In genomic region chr1:139232636-139233035, GRCm38 (mm10) we compare ENCODE assay signal across 18 mouse cellular contexts.
DNase-seq lines count a peak whose midpoint lies in the region; ATAC-seq and TF ChIP-seq lines count a peak whose summit lies in the region.
"Had no signal": no experiment of that assay in that cellular context is flagged by ENCODE, and none has a peak within 500 bp of the region (broad histone marks: within the 10 kb centered on the region; RNA-seq: fewer than 3 reads in every experiment).

No protein-coding gene starts in this region.

- peak; percentile 21 for DNase-seq in embryo, embryonic 10 days (ENCODE audit: low spot score)
- no peak for DNase-seq in embryo, embryonic 10.5 days (ENCODE audit: low spot score)
- no peak for DNase-seq in kidney, postnatal 10 days
- peak; percentile 4 for DNase-seq in lung, postnatal 10 days
- DNase-seq in lung, postnatal 25 days (ENCODE audit: low spot score), result no peak
- DNase-seq in stomach, postnatal 0 days (ENCODE audit: low spot score), result no peak
- no peak for DNase-seq in adrenal gland, adult 18-20 months (ENCODE audit: low spot score in 2 of 2)
- DNase-seq: adrenal gland, adult 2 months; cerebellum, adult 9-11 months; embryo, embryonic 11 days; heart, adult 2 months; thymus, postnatal 14 days had no signal

- 51% methylated on average over 3 of the region's 3 CpGs for WGBS in kidney, embryonic 14.5 days
- WGBS in stomach, postnatal 0 days, result 38% methylated on average over 3 of the region's 3 CpGs

- ATAC-seq in kidney, embryonic 14.5 days (ENCODE audit: low FRiP score, low TSS enrichment), result peak; percentile 74
- peak; percentile 56; the same call in 1 of the 2 replicates for ATAC-seq in stomach, postnatal 0 days (ENCODE audit: low FRiP score, low TSS enrichment)
- ATAC-seq: inflammation-experienced regulatory T-cells, adult 6 months had no signal

- H3K27ac ChIP-seq in kidney, embryonic 14.5 days (ENCODE audit: low read depth, low read length), result no peak overlapping the region
- H3K27ac ChIP-seq in stomach, postnatal 0 days (replicated peaks), result peak overlapping the region; percentile 74
- H3K27ac ChIP-seq: embryonic facial prominence, embryonic 15.5 days; forebrain, embryonic 10.5 days; heart, adult 2 months; liver, embryonic 15.5 days; neural tube, embryonic 12.5 days had no signal

- no peak for TF ChIP-seq EP300 in stomach, postnatal 0 days (optimal IDR thresholded peaks at IDR 0.05)

- no peaks in the 10 kb centered on the region for H3K27me3 ChIP-seq in kidney, embryonic 14.5 days (ENCODE audit: control insufficient read depth, insufficient read depth, low read length)
- H3K27me3 ChIP-seq in stomach, postnatal 0 days (ENCODE audit: control insufficient read depth, insufficient read depth, low read length), result no peaks in the 10 kb centered on the region
- H3K27me3 ChIP-seq: embryonic facial prominence, embryonic 15.5 days; liver, embryonic 15.5 days; neural tube, embryonic 12.5 days had no signal

- no peaks in the 10 kb centered on the region for H3K36me3 ChIP-seq in kidney, embryonic 14.5 days (ENCODE audit: control insufficient read depth, insufficient read depth, low read length)
- no peaks in the 10 kb centered on the region for H3K36me3 ChIP-seq in stomach, postnatal 0 days (ENCODE audit: control insufficient read depth, insufficient read depth, low read length)
- H3K36me3 ChIP-seq: embryonic facial prominence, embryonic 15.5 days; forebrain, embryonic 10.5 days; liver, embryonic 15.5 days; neural tube, embryonic 12.5 days had no signal

- H3K4me3 ChIP-seq in kidney, embryonic 14.5 days (ENCODE audit: low read length), result no peak overlapping the region
- no peak overlapping the region for H3K4me3 ChIP-seq in stomach, postnatal 0 days (ENCODE audit: low read depth, low read length)
- H3K4me3 ChIP-seq: embryonic facial prominence, embryonic 15.5 days; forebrain, embryonic 10.5 days; heart, adult 2 months; liver, embryonic 15.5 days; neural tube, embryonic 12.5 days had no signal

- H3K4me1 ChIP-seq in kidney, embryonic 14.5 days (ENCODE audit: control insufficient read depth, insufficient read depth, low read length), result peaks cover 2% of the 10 kb centered on the region; the same call in 1 of the 2 replicates
- H3K4me1 ChIP-seq in stomach, postnatal 0 days (replicated peaks; ENCODE audit: control insufficient read depth, insufficient read depth), result no peaks in the 10 kb centered on the region
- H3K4me1 ChIP-seq: embryonic facial prominence, embryonic 15.5 days; forebrain, embryonic 10.5 days; liver, embryonic 15.5 days; neural tube, embryonic 12.5 days had no signal

- H3K4me2 ChIP-seq in kidney, embryonic 14.5 days (replicated peaks; ENCODE audit: low read depth, low read length), result no peak overlapping the region
- H3K4me2 ChIP-seq in stomach, postnatal 0 days (replicated peaks; ENCODE audit: low read depth), result no peak overlapping the region
- H3K4me2 ChIP-seq: embryonic facial prominence, embryonic 15.5 days; liver, embryonic 15.5 days; neural tube, embryonic 12.5 days had no signal

- no peak overlapping the region for H3K9ac ChIP-seq in kidney, embryonic 14.5 days (ENCODE audit: low read depth, low read length)
- no peak overlapping the region for H3K9ac ChIP-seq in stomach, postnatal 0 days (ENCODE audit: low read length)
- H3K9ac ChIP-seq: embryonic facial prominence, embryonic 15.5 days; liver, embryonic 15.5 days; neural tube, embryonic 12.5 days had no signal

- no peak for TF ChIP-seq CTCF in stomach, postnatal 0 days (IDR thresholded peaks at IDR 0.05; ENCODE audit: low read depth)

- H3K9me3 ChIP-seq in kidney, embryonic 14.5 days (ENCODE audit: control insufficient read depth, low read length), result no peaks in the 10 kb centered on the region
- H3K9me3 ChIP-seq in stomach, postnatal 0 days (ENCODE audit: control insufficient read depth, low read length), result no peaks in the 10 kb centered on the region
- H3K9me3 ChIP-seq: embryonic facial prominence, embryonic 15.5 days; forebrain, embryonic 10.5 days; liver, embryonic 15.5 days; neural tube, embryonic 12.5 days had no signal

Comparison
In these comparisons a context has a peak if more than half of its experiments do, and no peak if none do; other contexts are left out.
1. DNase-seq: peak in embryo, embryonic 10 days (single experiment) and lung, postnatal 10 days (single experiment); none in embryo, embryonic 10.5 days (single experiment), kidney, postnatal 10 days (single experiment), lung, postnatal 25 days (single experiment), stomach, postnatal 0 days (single experiment) and adrenal gland, adult 18-20 months (0 of 2).